Mouse (Mus musculus): ENCODE results near the gene Rbm20.

Rbm20 gene

GRCm38 (mm10) chr19:53851826-53852698 lies 175.0 kb downstream of the Rbm20 start:
- no peak for DNase-seq (ENCODE audit: low spot score)

GRCm38 (mm10) chr19:53852699-53853451 lies 175.8 kb downstream of the Rbm20 start:
- DNase-seq (ENCODE audit: low spot score), result peak; percentile 49

GRCm38 (mm10) chr19:53854978-53855377 lies 177.9 kb downstream of the Rbm20 start:
- no peak for DNase-seq (ENCODE audit: low spot score)

- no peak for DNase-seq (ENCODE audit: low spot score)
Observed at GRCm38 (mm10) chr19:53855781-53856180, 178.7 kb downstream of the Rbm20 start.

- DNase-seq (ENCODE audit: low spot score), result no peak
Observed at GRCm38 (mm10) chr19:53856794-53857193, 179.7 kb downstream of the Rbm20 start.

- DNase-seq (ENCODE audit: low spot score), result no peak
Observed at GRCm38 (mm10) chr19:53857962-53858361, 180.9 kb downstream of the Rbm20 start.

GRCm38 (mm10) chr19:53859149-53859548 lies 182.0 kb downstream of the Rbm20 start:
- no peak for DNase-seq (ENCODE audit: low spot score)

GRCm38 (mm10) chr19:53859593-53859992 lies 182.5 kb downstream of the Rbm20 start:
- DNase-seq (ENCODE audit: low spot score), result no peak

GRCm38 (mm10) chr19:53861346-53861745 lies 184.2 kb downstream of the Rbm20 start:
- no peak for DNase-seq (ENCODE audit: low spot score)

- DNase-seq (ENCODE audit: low spot score), result no peak
Observed at GRCm38 (mm10) chr19:53862573-53863246, 185.6 kb downstream of the Rbm20 start.

GRCm38 (mm10) chr19:53867238-53867637 lies 190.1 kb downstream of the Rbm20 start:
- no peak for DNase-seq (ENCODE audit: low spot score)

GRCm38 (mm10) chr19:53868125-53868524 lies 191.0 kb downstream of the Rbm20 start:
- DNase-seq (ENCODE audit: low spot score), result no peak

- no peak for DNase-seq (ENCODE audit: low spot score)
Observed at GRCm38 (mm10) chr19:53868796-53869195, 191.7 kb downstream of the Rbm20 start.

GRCm38 (mm10) chr19:53869427-53870385 lies 192.6 kb downstream of the Rbm20 start:
- DNase-seq (ENCODE audit: low spot score), result no peak

- DNase-seq (ENCODE audit: low spot score), result no peak
Observed at GRCm38 (mm10) chr19:53870568-53870967, 193.5 kb downstream of the Rbm20 start.

GRCm38 (mm10) chr19:53871502-53871901 lies 194.4 kb downstream of the Rbm20 start:
- no peak for DNase-seq (ENCODE audit: low spot score)

GRCm38 (mm10) chr19:53872994-53873713 lies 196.0 kb downstream of the Rbm20 start:
- no peak for DNase-seq (ENCODE audit: low spot score)

GRCm38 (mm10) chr19:53875246-53875645 lies 198.1 kb downstream of the Rbm20 start:
- DNase-seq (ENCODE audit: low spot score), result no peak

- DNase-seq (ENCODE audit: low spot score), result no peak
Observed at GRCm38 (mm10) chr19:53877779-53878178, 200.7 kb downstream of the Rbm20 start.

GRCm38 (mm10) chr19:53880460-53880859 lies 203.4 kb downstream of the Rbm20 start:
- DNase-seq (ENCODE audit: low spot score), result no peak

GRCm38 (mm10) chr19:53881786-53882185 lies 204.7 kb downstream of the Rbm20 start:
- no peak for DNase-seq (ENCODE audit: low spot score)

All from urinary bladder, postnatal 25 days (tissue).